Mouse (Mus musculus) limb, embryonic 15.5 days (tissue): Measurements from ENCODE around the gene Amer1. TPM values are rescaled to one million over a fixed set of nuclear protein-coding genes. Genes with fewer than 3 reads are reported as not detected.

Experiments
- polyA plus RNA-seq: library from polyadenylated mRNA; unstranded; fragments of >200 nt; fragmentation: Nextera tagmentation; extraction: Ambion mirVana; gene quantifications from 2 replicates; pipeline ENCODE4 v1.2.1, GENCODE M21; 2015

Amer1 gene
- polyA plus RNA-seq, 1 experiment from 2014 or later = 12.5 TPM

Other genes starting within 250 kb of the Amer1 start
- 19.6 and 22.3 TPM in 2 replicates for gene Arhgef9, start 248.0 kb downstream of the Amer1 start, polyA plus RNA-seq
- gene Asb12, start 113.1 kb upstream of the Amer1 start, polyA plus RNA-seq = 0.15 and 0.87 TPM in 2 replicates
- not detected in 2 replicates for gene Pfn5, start 113.2 kb upstream of the Amer1 start, polyA plus RNA-seq
- 17.8 and 19.6 TPM in 2 replicates for gene Zc4h2, start 213.6 kb upstream of the Amer1 start, polyA plus RNA-seq